Mouse (Mus musculus) C2C12 (cell line): Measurements from ENCODE around the gene Pth2. TPM values are rescaled to one million over a fixed set of nuclear protein-coding genes. Genes with fewer than 3 reads are reported as not detected.

Experiments used
- H3K27me3 ChIP-seq: one replicate; pipeline ENCODE4 v1.6.1; 2011; ENCODE audit not compliant: control insufficient read depth, insufficient read depth, insufficient read length
- H3K36me3 ChIP-seq: one replicate; pipeline ENCODE4 v1.6.1; 2011; ENCODE audit not compliant: control insufficient read depth, insufficient read depth
- H3K4me3 ChIP-seq: one replicate; pipeline ENCODE4 v1.5.1; 2011; ENCODE audit warnings: mild to moderate bottlenecking, control low read depth; ENCODE audit not compliant: poor library complexity, insufficient read depth, severe bottlenecking
- H3K79me2 ChIP-seq: one replicate; pipeline ENCODE4 v1.6.1; 2011; ENCODE audit not compliant: control insufficient read depth, insufficient read depth
- H3K79me3 ChIP-seq: one replicate; pipeline ENCODE4 v1.6.1; 2011; ENCODE audit warnings: low read depth, control low read depth
- H3ac ChIP-seq: one replicate; pipeline ENCODE3; 2011; ENCODE audit warnings: low read depth; ENCODE audit not compliant: control insufficient read depth, insufficient read length
- CEBPB ChIP-seq: IDR thresholded peaks from one replicate; pipeline ENCODE4 v1.6.1; 2011; ENCODE audit warnings: low read depth, mild to moderate bottlenecking, control low read depth, moderate library complexity
- CTCF ChIP-seq: IDR thresholded peaks from one replicate; pipeline ENCODE4 v1.5.1; 2011; ENCODE audit not compliant: control insufficient read depth, insufficient read depth, insufficient read length
- FOSL1 ChIP-seq: IDR thresholded peaks from one replicate; pipeline ENCODE4 v1.8.0; 2011; ENCODE audit warnings: mild to moderate bottlenecking, low read length; ENCODE audit not compliant: poor library complexity, insufficient read depth, severe bottlenecking
- MAX ChIP-seq: IDR thresholded peaks from one replicate; pipeline ENCODE4 v1.6.1; 2011; ENCODE audit warnings: mild to moderate bottlenecking, control low read depth
- MYOD1 ChIP-seq: IDR thresholded peaks from one replicate; pipeline ENCODE4 v1.6.1; 2011; ENCODE audit warnings: low read depth; ENCODE audit not compliant: control insufficient read depth, insufficient read length
- MYOG ChIP-seq: IDR thresholded peaks from one replicate; pipeline ENCODE4 v1.6.1; 2011; ENCODE audit not compliant: control insufficient read depth, insufficient read length; ENCODE audit errors: extremely low read depth
- USF1 ChIP-seq: IDR thresholded peaks from one replicate; pipeline ENCODE4 v1.6.1; 2011; ENCODE audit warnings: low read depth, mild to moderate bottlenecking, control low read depth, moderate library complexity
- polyA plus RNA-seq: library from polyadenylated mRNA; unstranded; fragments of >200 nt; fragmentation: generic; extraction: Trizol; gene quantifications from one replicate; pipeline ENCODE4 v1.2.1, GENCODE M21; 2012; ENCODE audit warnings: missing spikeins

Gene Pth2
- polyA plus RNA-seq, 1 experiment, result not detected

- TF ChIP-seq FOSL1 (no peak), MAX (no peak), CEBPB (no peak), MYOG (no peak), MYOD1 (no peak), CTCF (no peak), USF1 (no peak)
- Histone ChIP-seq H3K27me3 (no peaks in the 10 kb centered on the region), H3K79me2 (no peaks in the 10 kb centered on the region), H3K79me3 (no peaks in the 10 kb centered on the region), H3ac (no peak overlapping the region), H3K36me3 (no peaks in the 10 kb centered on the region), H3K4me3 (no peak overlapping the region)
These were observed 43.4 kb upstream of the Pth2 start for GRCm38 (mm10) chr7:45137171-45138006.

DNA sequence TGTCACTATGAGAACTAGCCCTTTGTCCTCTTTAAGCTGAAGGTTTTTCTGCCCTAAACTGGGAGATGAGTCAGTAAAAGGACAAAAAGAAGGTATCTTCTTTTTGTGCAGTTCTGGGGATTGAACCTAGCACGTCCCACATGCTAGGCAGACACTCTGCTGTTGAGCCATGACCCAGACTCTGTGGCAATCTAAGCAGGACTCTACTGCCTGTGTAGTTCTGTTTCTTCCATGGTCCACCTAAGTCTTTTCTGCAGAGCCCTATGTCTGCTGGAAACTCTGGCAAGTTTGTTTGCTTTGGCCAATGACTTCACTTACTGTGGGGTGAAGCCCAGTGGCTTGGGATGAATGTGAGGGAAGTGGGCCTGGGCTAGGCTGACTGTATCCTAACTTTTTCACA lies 42.4 kb upstream of the Pth2 start:
- no peak overlapping the region for H3K4me3 ChIP-seq
- H3K79me2 ChIP-seq, result no peaks in the 10 kb centered on the region
- no peaks in the 10 kb centered on the region for H3K79me3 ChIP-seq
- no peak overlapping the region for H3ac ChIP-seq
- TF ChIP-seq MYOD1 (no peak), MYOG (no peak), MAX (no peak), FOSL1 (no peak), CEBPB (no peak), USF1 (no peak), CTCF (no peak)
- no peaks in the 10 kb centered on the region for H3K27me3 ChIP-seq
- H3K36me3 ChIP-seq, result no peaks in the 10 kb centered on the region

GRCm38 (mm10) chr7:45139904-45140723 lies 40.7 kb upstream of the Pth2 start:
- H3K4me3 ChIP-seq, result no peak overlapping the region
- H3K79me2 ChIP-seq, result no peaks in the 10 kb centered on the region

GRCm38 (mm10) chr7:45141319-45141718 lies 39.5 kb upstream of the Pth2 start:
- Histone ChIP-seq H3K4me3 (no peak overlapping the region), H3K27me3 (no peaks in the 10 kb centered on the region), H3K79me2 (no peaks in the 10 kb centered on the region), H3ac (no peak overlapping the region), H3K79me3 (no peaks in the 10 kb centered on the region), H3K36me3 (no peaks in the 10 kb centered on the region)
- TF ChIP-seq CTCF (no peak), CEBPB (no peak), USF1 (no peak)

More at GRCm38 (mm10) chr7:45139904-45140723, 40.7 kb upstream of the Pth2 start:
- Histone ChIP-seq H3K27me3 (no peaks in the 10 kb centered on the region), H3K79me3 (no peaks in the 10 kb centered on the region), H3ac (no peak overlapping the region), H3K36me3 (no peaks in the 10 kb centered on the region)
- TF ChIP-seq CTCF (no peak), MYOD1 (no peak), FOSL1 (no peak), USF1 (no peak), CEBPB (no peak), MYOG (no peak), MAX (no peak)

DNA sequence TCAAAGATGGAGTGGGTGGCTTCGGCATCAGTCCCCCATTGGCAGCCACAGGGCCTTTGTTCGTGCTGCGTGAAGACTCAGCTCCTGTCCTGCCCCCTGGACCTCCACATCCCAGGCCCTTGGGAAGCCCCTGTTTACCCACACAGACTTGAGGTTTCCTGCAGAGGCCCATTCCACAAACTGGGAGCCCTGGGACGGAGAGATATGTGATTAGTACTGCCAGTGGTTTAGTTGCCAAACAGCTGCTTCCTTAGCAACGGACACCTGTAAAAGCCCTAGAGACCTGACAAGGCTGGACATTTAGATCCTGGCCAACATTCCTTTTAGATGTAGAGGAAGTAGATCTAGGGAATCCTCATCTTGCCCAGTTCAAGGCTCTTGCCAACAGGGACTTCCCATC lies 38.9 kb upstream of the Pth2 start:
- Histone ChIP-seq H3K79me2 (no peaks in the 10 kb centered on the region), H3K4me3 (no peak overlapping the region), H3K36me3 (no peaks in the 10 kb centered on the region), H3ac (no peak overlapping the region), H3K79me3 (no peaks in the 10 kb centered on the region), H3K27me3 (no peaks in the 10 kb centered on the region)
- TF ChIP-seq FOSL1, result no peak
- no peak for TF ChIP-seq CTCF
- TF ChIP-seq USF1, result no peak
